ENCODE assay signal across 23 mouse cellular contexts in the genomic region with DNA sequence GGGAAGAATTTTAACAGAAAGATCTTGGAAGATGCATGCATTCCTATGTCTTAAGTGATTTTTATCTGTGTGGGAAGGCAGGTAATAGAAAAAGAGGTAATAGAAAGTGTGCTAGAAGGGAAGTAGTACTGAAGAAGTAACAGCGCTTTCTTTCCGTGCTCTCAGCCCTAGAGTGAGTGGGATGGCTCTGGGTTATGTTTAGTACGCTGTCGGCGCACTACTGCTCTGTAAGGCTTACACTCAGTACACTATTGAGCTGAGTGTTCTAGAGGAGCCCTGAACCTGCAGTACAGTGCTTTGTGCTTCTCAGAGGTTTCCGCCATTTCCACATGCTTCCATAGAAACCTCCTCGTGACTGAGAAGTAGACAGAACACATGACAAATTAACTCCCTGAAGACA. TPM values are rescaled to one million over a fixed set of nuclear protein-coding genes. Genes with fewer than 3 reads are reported as not detected.
A peak's percentile ranks its signal among the peaks of the same experiment; 100 is the strongest.
DNase-seq lines count a peak whose midpoint lies in the region; ATAC-seq lines count a peak whose summit lies in the region.
"Had no signal": no experiment of that assay in that cellular context is flagged by ENCODE, and none has a peak within 500 bp of the region (broad histone marks: within the 10 kb centered on the region; RNA-seq: fewer than 3 reads in every experiment).

No protein-coding gene starts in this region.

- H3K36me3 ChIP-seq in midbrain, embryonic 11.5 days (ENCODE audit: control insufficient read depth, insufficient read depth, low read length) = peaks cover 4% of the 10 kb centered on the region; the same call in 1 of the 2 replicates
- H3K36me3 ChIP-seq in midbrain, embryonic 15.5 days (replicated peaks) = no peaks in the 10 kb centered on the region; the same call in 1 of the 2 replicates
- H3K36me3 ChIP-seq in hindbrain, embryonic 10.5 days = peaks cover 37% of the 10 kb centered on the region

- no peaks in the 10 kb centered on the region for H3K9me3 ChIP-seq in midbrain, embryonic 11.5 days (ENCODE audit: control insufficient read depth, low read length)
- no peaks in the 10 kb centered on the region for H3K9me3 ChIP-seq in midbrain, embryonic 15.5 days
- no peaks in the 10 kb centered on the region for H3K9me3 ChIP-seq in hindbrain, embryonic 10.5 days
- H3K9me3 ChIP-seq: G1E had no signal

- no peak overlapping the region for H3K4me3 ChIP-seq in midbrain, embryonic 11.5 days (ENCODE audit: low read depth, low read length)
- H3K4me3 ChIP-seq in midbrain, embryonic 15.5 days = no peak overlapping the region
- no peak overlapping the region for H3K4me3 ChIP-seq in hindbrain, embryonic 10.5 days

- H3K4me1 ChIP-seq in midbrain, embryonic 11.5 days (ENCODE audit: control insufficient read depth, insufficient read depth, low read length) = no peaks in the 10 kb centered on the region
- no peaks in the 10 kb centered on the region for H3K4me1 ChIP-seq in midbrain, embryonic 15.5 days
- no peaks in the 10 kb centered on the region for H3K4me1 ChIP-seq in hindbrain, embryonic 10.5 days (replicated peaks)

- 90% methylated on average over 7 of the region's 7 CpGs for WGBS in midbrain, embryonic 11.5 days
- WGBS in midbrain, embryonic 15.5 days = 85% methylated on average over 7 of the region's 7 CpGs
- 90% methylated on average over 7 of the region's 7 CpGs for WGBS in hindbrain, embryonic 10.5 days

- peak; percentile 85 for ATAC-seq in frontal cortex, adult (ENCODE audit: low TSS enrichment)
- ATAC-seq in midbrain, embryonic 11.5 days (ENCODE audit: low FRiP score) = no peak
- no peak for ATAC-seq in midbrain, embryonic 15.5 days (replicated peaks)
- ATAC-seq: activated CD4-positive, CD25-positive, alpha-beta regulatory T cell, adult 4 months; CD4-positive, CD25-positive, alpha-beta regulatory T cell, adult 4 months; Patski had no signal

- no peak overlapping the region for H3K27ac ChIP-seq in midbrain, embryonic 11.5 days (ENCODE audit: low read depth, low read length)
- no peak overlapping the region for H3K27ac ChIP-seq in midbrain, embryonic 15.5 days
- no peak overlapping the region for H3K27ac ChIP-seq in hindbrain, embryonic 10.5 days

- no peak overlapping the region for H3K4me2 ChIP-seq in midbrain, embryonic 11.5 days
- H3K4me2 ChIP-seq in midbrain, embryonic 15.5 days = no peak overlapping the region

- no peaks in the 10 kb centered on the region for H3K27me3 ChIP-seq in midbrain, embryonic 11.5 days (ENCODE audit: control insufficient read depth, insufficient read depth, low read length)
- no peaks in the 10 kb centered on the region for H3K27me3 ChIP-seq in midbrain, embryonic 15.5 days (replicated peaks)
- no peaks in the 10 kb centered on the region for H3K27me3 ChIP-seq in hindbrain, embryonic 10.5 days (ENCODE audit: insufficient read depth, poor library complexity, severe bottlenecking)
- H3K27me3 ChIP-seq: CH12.LX, Patski had no signal

- no peak for DNase-seq in frontal cortex, postnatal 25 days (ENCODE audit: low spot score in 2 of 2)
- DNase-seq in midbrain, embryonic 11.5 days (ENCODE audit: low spot score, missing footprints) = peak; percentile 68
- peak; percentile 33 for DNase-seq in right cerebral cortex, adult 18-20 months
- no peak for DNase-seq in right cerebral cortex, postnatal 25 days
- peak; percentile 57 for DNase-seq in brain, adult 2 months (ENCODE audit: low read depth, low spot score)
- DNase-seq in hindbrain, embryonic 10.5 days (ENCODE audit: low spot score) = no peak
- DNase-seq: adrenal gland, adult 2 months; adrenal gland, adult 8-10 months; adrenal gland, postnatal 10 days; adrenal gland, postnatal 14 days; adrenal gland, postnatal 25 days; adrenal gland, postnatal 36 days; B cell, adult 2 months; cerebellum, adult 11 months; cerebellum, adult 11-12 months; cerebellum, adult 18-20 months had no signal

- H3K9ac ChIP-seq in midbrain, embryonic 11.5 days (ENCODE audit: low read length) = no peak overlapping the region
- H3K9ac ChIP-seq in midbrain, embryonic 15.5 days = no peak overlapping the region

RNA-seq across cellular contexts. Expression of a gene that starts 46.3 kb away (rescaled TPM):
- 31.6 and 35.4 TPM in 2 replicates for polyA plus RNA-seq in midbrain, embryonic 11.5 days (2014; fragmentation: Nextera tagmentation; extraction: Ambion mirVana)
- polyA plus RNA-seq in midbrain, embryonic 15.5 days (2015; fragmentation: Nextera tagmentation; extraction: Ambion mirVana) = 44.2 and 47.6 TPM in 2 replicates
- 31.1 and 33.9 TPM in 2 replicates for polyA plus RNA-seq in hindbrain, embryonic 10.5 days (2016; fragmentation: Nextera tagmentation; extraction: Ambion mirVana)

Comparison
In these comparisons a context has a peak if more than half of its experiments do, and no peak if none do; other contexts are left out.
1. DNase-seq: peak in midbrain, embryonic 11.5 days (single experiment), right cerebral cortex, adult 18-20 months (single experiment) and brain, adult 2 months (single experiment); none in frontal cortex, postnatal 25 days (0 of 2), right cerebral cortex, postnatal 25 days (single experiment) and hindbrain, embryonic 10.5 days (single experiment).